Mouse (Mus musculus): ENCODE results near the gene Ptch2.

Gene Ptch2

GRCm38 (mm10) chr4:117095551-117096452 lies at the start of gene Ptch2:
Ptch2 (plus strand) TSS chr4:117096075.
- DNase-seq: peak; percentile 47 to 66

GRCm38 (mm10) chr4:117048836-117049235 lies 47.0 kb upstream of the Ptch2 start:
- DNase-seq: no peak

- no peak for DNase-seq
Measured at GRCm38 (mm10) chr4:117049485-117049884, 46.4 kb upstream of the Ptch2 start.

GRCm38 (mm10) chr4:117052626-117053025 lies 43.2 kb upstream of the Ptch2 start:
- DNase-seq: no peak

- DNase-seq: no peak
Measured at GRCm38 (mm10) chr4:117053956-117054355, 41.9 kb upstream of the Ptch2 start.

- DNase-seq: no peak
Measured at GRCm38 (mm10) chr4:117056102-117056501, 39.8 kb upstream of the Ptch2 start.

- DNase-seq: no peak
Measured at GRCm38 (mm10) chr4:117056514-117056913, 39.4 kb upstream of the Ptch2 start.

- DNase-seq: no peak
Measured at GRCm38 (mm10) chr4:117058512-117058911, 37.4 kb upstream of the Ptch2 start.

- no peak for DNase-seq
Measured at GRCm38 (mm10) chr4:117062700-117063390, 33.0 kb upstream of the Ptch2 start.

GRCm38 (mm10) chr4:117068035-117068434 lies 27.8 kb upstream of the Ptch2 start:
- no peak for DNase-seq

GRCm38 (mm10) chr4:117069647-117070046 lies 26.2 kb upstream of the Ptch2 start:
- DNase-seq: no peak

GRCm38 (mm10) chr4:117070624-117071023 lies 25.3 kb upstream of the Ptch2 start:
- DNase-seq: no peak

GRCm38 (mm10) chr4:117071183-117071582 lies 24.7 kb upstream of the Ptch2 start:
- no peak for DNase-seq

GRCm38 (mm10) chr4:117087948-117088640 lies 7.8 kb upstream of the Ptch2 start:
- no peak for DNase-seq

- no peak for DNase-seq
Measured at GRCm38 (mm10) chr4:117090586-117090985, 5.3 kb upstream of the Ptch2 start.

- no peak for DNase-seq
Measured at GRCm38 (mm10) chr4:117094626-117095361, 1.1 kb upstream of the Ptch2 start.

GRCm38 (mm10) chr4:117096666-117097065 lies 791 bp downstream of the Ptch2 start:
- no peak for DNase-seq

GRCm38 (mm10) chr4:117097969-117098763 lies 2.3 kb downstream of the Ptch2 start:
- no peak for DNase-seq

- DNase-seq: no peak
Measured at GRCm38 (mm10) chr4:117098764-117099036, 2.8 kb downstream of the Ptch2 start.

- DNase-seq: no peak
Measured at GRCm38 (mm10) chr4:117100036-117100435, 4.2 kb downstream of the Ptch2 start.

GRCm38 (mm10) chr4:117101218-117101617 lies 5.3 kb downstream of the Ptch2 start:
- no peak for DNase-seq

GRCm38 (mm10) chr4:117104672-117105071 lies 8.8 kb downstream of the Ptch2 start:
- no peak for DNase-seq

Data from cerebellum, postnatal 25 days (tissue).